Mouse (Mus musculus) lung, embryonic 15.5 days (tissue): ENCODE results near the gene Maf. TPM values are rescaled to one million over a fixed set of nuclear protein-coding genes. Genes with fewer than 3 reads are reported as not detected.

ENCODE experiments used
- ATAC-seq: fragments of 200-750 bp; cut with Nextera tagmentation; 2 replicates; pipeline ENCODE4 v1.8.0; 2017; ENCODE audit warnings: moderate number of reproducible peaks, borderline replicate concordance; ENCODE audit not compliant: low FRiP score, low TSS enrichment; ENCODE audit errors: extremely low read depth
- H3K27ac ChIP-seq: fragments of 300-500 bp; sonication (generic); 2 replicates; pipeline ENCODE4 v1.5.1; 2015; ENCODE audit warnings: moderate library complexity, mild to moderate bottlenecking, inconsistent platforms
- H3K27me3 ChIP-seq: fragments of 300-500 bp; sonication (generic); 2 replicates; pipeline ENCODE4 v1.6.1; 2015; ENCODE audit warnings: inconsistent platforms
- H3K36me3 ChIP-seq: fragments of 300-500 bp; sonication (generic); 2 replicates; pipeline ENCODE4 v1.6.1; 2015; ENCODE audit warnings: inconsistent platforms
- H3K4me1 ChIP-seq: fragments of 300-500 bp; sonication (generic); 2 replicates; pipeline ENCODE4 v1.6.1; 2015; ENCODE audit warnings: inconsistent platforms
- H3K4me2 ChIP-seq: fragments of 300-500 bp; sonication (generic); 2 replicates; pipeline ENCODE4 v1.6.1; 2015; ENCODE audit warnings: inconsistent platforms, mild to moderate bottlenecking, moderate library complexity
- H3K4me3 ChIP-seq: fragments of 300-500 bp; sonication (generic); 2 replicates; pipeline ENCODE4 v1.5.1; 2015; ENCODE audit warnings: mild to moderate bottlenecking, inconsistent platforms
- H3K9ac ChIP-seq: fragments of 300-500 bp; sonication (generic); 2 replicates; pipeline ENCODE4 v1.6.1; 2015; ENCODE audit warnings: inconsistent platforms
- H3K9me3 ChIP-seq: fragments of 300-500 bp; sonication (generic); 2 replicates; pipeline ENCODE4 v1.6.1; 2016; ENCODE audit warnings: inconsistent platforms
- WGBS: fragments of 180-500 bp; shearing (Covaris S2); methylation state at CpG from one replicate; pipeline ENCODE4 v1.1.7; 2015; 5-methylcytosine and 5-hydroxymethylcytosine counted together
- polyA plus RNA-seq: library from polyadenylated mRNA; unstranded; fragments of >200 nt; fragmentation: Nextera tagmentation; extraction: Ambion mirVana; gene quantifications from 2 replicates; pipeline ENCODE4 v1.2.1, GENCODE M21; 2015

Gene Maf
- polyA plus RNA-seq, 1 experiment from 2014 or later = 11.6 TPM

- Histone ChIP-seq H3K4me2 (peak overlapping the region; percentile 33; the same call in 1 of the 2 replicates), H3K4me3 (peak overlapping the region; percentile 23)
- WGBS = 80% methylated on average over 4 of the region's 4 CpGs
These were observed 4.5 kb downstream of the Maf start for GRCm38 (mm10) chr8:115703056-115703455.

GRCm38 (mm10) chr8:115701001-115701400 lies 6.6 kb downstream of the Maf start:
- peaks cover 4% of the 10 kb centered on the region; the same call in 1 of the 2 replicates for H3K27me3 ChIP-seq
- H3K27ac ChIP-seq = no peak overlapping the region
- H3K4me3 ChIP-seq = no peak overlapping the region
- ATAC-seq = no peak
- no peaks in the 10 kb centered on the region for H3K9me3 ChIP-seq
- 71% methylated on average over 5 of the region's 5 CpGs for WGBS
- no peak overlapping the region for H3K9ac ChIP-seq
- H3K4me1 ChIP-seq = peaks cover 12% of the 10 kb centered on the region
- no peaks in the 10 kb centered on the region for H3K36me3 ChIP-seq
- peak overlapping the region; percentile 20; the same call in 1 of the 2 replicates for H3K4me2 ChIP-seq

More at GRCm38 (mm10) chr8:115703056-115703455, 4.5 kb downstream of the Maf start:
- peaks cover 11% of the 10 kb centered on the region for H3K4me1 ChIP-seq
- H3K36me3 ChIP-seq = no peaks in the 10 kb centered on the region
- H3K9ac ChIP-seq = no peak overlapping the region
- no peak for ATAC-seq
- peaks cover 7% of the 10 kb centered on the region for H3K27me3 ChIP-seq
- H3K27ac ChIP-seq = no peak overlapping the region
- H3K9me3 ChIP-seq = no peaks in the 10 kb centered on the region

GRCm38 (mm10) chr8:115699151-115699550 lies 8.4 kb downstream of the Maf start:
- 43% methylated on average over 5 of the region's 5 CpGs for WGBS
- Histone ChIP-seq H3K27ac (no peak overlapping the region), H3K9me3 (no peaks in the 10 kb centered on the region), H3K27me3 (no peaks in the 10 kb centered on the region), H3K4me1 (peaks cover 12% of the 10 kb centered on the region), H3K9ac (no peak overlapping the region), H3K4me3 (no peak overlapping the region), H3K4me2 (no peak overlapping the region), H3K36me3 (no peaks in the 10 kb centered on the region)
- ATAC-seq = no peak

- H3K4me1 ChIP-seq = peaks cover 12% of the 10 kb centered on the region
- no peaks in the 10 kb centered on the region for H3K36me3 ChIP-seq
- no peaks in the 10 kb centered on the region for H3K9me3 ChIP-seq
- no peaks in the 10 kb centered on the region for H3K27me3 ChIP-seq
- H3K4me2 ChIP-seq = no peak overlapping the region
- 56% methylated on average over 3 of the region's 3 CpGs for WGBS
- no peak overlapping the region for H3K4me3 ChIP-seq
- no peak overlapping the region for H3K27ac ChIP-seq
- no peak for ATAC-seq
- no peak overlapping the region for H3K9ac ChIP-seq
These were observed 10.2 kb downstream of the Maf start for GRCm38 (mm10) chr8:115697410-115697809.

GRCm38 (mm10) chr8:115696661-115697060 lies 10.9 kb downstream of the Maf start:
- Histone ChIP-seq H3K9me3 (no peaks in the 10 kb centered on the region), H3K4me3 (no peak overlapping the region), H3K27me3 (no peaks in the 10 kb centered on the region), H3K4me2 (no peak overlapping the region), H3K36me3 (no peaks in the 10 kb centered on the region), H3K9ac (no peak overlapping the region), H3K27ac (no peak overlapping the region), H3K4me1 (peaks cover 12% of the 10 kb centered on the region)
- WGBS = 74% methylated on average over 4 of the region's 4 CpGs
- no peak for ATAC-seq

GRCm38 (mm10) chr8:115687349-115687748 lies 20.2 kb downstream of the Maf start:
- Histone ChIP-seq H3K4me2 (no peak overlapping the region), H3K4me1 (no peaks in the 10 kb centered on the region), H3K36me3 (no peaks in the 10 kb centered on the region; the same call in 1 of the 2 replicates), H3K4me3 (no peak overlapping the region), H3K27me3 (no peaks in the 10 kb centered on the region), H3K9me3 (no peaks in the 10 kb centered on the region), H3K9ac (no peak overlapping the region), H3K27ac (no peak overlapping the region)
- ATAC-seq = no peak
- 66% methylated on average over 9 of the region's 9 CpGs for WGBS

GRCm38 (mm10) chr8:115683309-115683708 lies 24.3 kb downstream of the Maf start:
- no peak overlapping the region for H3K4me3 ChIP-seq
- 51% methylated on average over 7 of the region's 7 CpGs for WGBS
- no peak for ATAC-seq
- no peak overlapping the region for H3K27ac ChIP-seq
- H3K36me3 ChIP-seq = no peaks in the 10 kb centered on the region
- H3K4me2 ChIP-seq = no peak overlapping the region
- H3K27me3 ChIP-seq = no peaks in the 10 kb centered on the region
- H3K4me1 ChIP-seq = no peaks in the 10 kb centered on the region
- no peak overlapping the region for H3K9ac ChIP-seq
- H3K9me3 ChIP-seq = no peaks in the 10 kb centered on the region

- ATAC-seq = no peak
- Histone ChIP-seq H3K9ac (no peak overlapping the region), H3K9me3 (no peaks in the 10 kb centered on the region), H3K27me3 (no peaks in the 10 kb centered on the region), H3K27ac (no peak overlapping the region), H3K4me2 (no peak overlapping the region), H3K36me3 (no peaks in the 10 kb centered on the region), H3K4me3 (no peak overlapping the region), H3K4me1 (no peaks in the 10 kb centered on the region)
- 68% methylated on average over 7 of the region's 7 CpGs for WGBS
These were observed 28.1 kb downstream of the Maf start for GRCm38 (mm10) chr8:115679539-115679938.

GRCm38 (mm10) chr8:115664866-115665265 lies 42.7 kb downstream of the Maf start:
- Histone ChIP-seq H3K36me3 (no peaks in the 10 kb centered on the region), H3K4me3 (no peak overlapping the region), H3K27me3 (no peaks in the 10 kb centered on the region; the same call in 1 of the 2 replicates), H3K4me2 (no peak overlapping the region), H3K4me1 (no peaks in the 10 kb centered on the region), H3K27ac (no peak overlapping the region), H3K9me3 (no peaks in the 10 kb centered on the region), H3K9ac (no peak overlapping the region)
- no peak for ATAC-seq
- WGBS = 94% methylated on average over 2 of the region's 2 CpGs

GRCm38 (mm10) chr8:115650110-115650521 lies 57.5 kb downstream of the Maf start:
- no peak for ATAC-seq
- Histone ChIP-seq H3K4me3 (no peak overlapping the region), H3K4me1 (0 out of 2 replicates have a peak, but pooled peaks cover 4% of the 10 kb centered on the region), H3K27ac (no peak overlapping the region), H3K27me3 (no peaks in the 10 kb centered on the region), H3K9ac (no peak overlapping the region), H3K9me3 (no peaks in the 10 kb centered on the region), H3K4me2 (no peak overlapping the region), H3K36me3 (no peaks in the 10 kb centered on the region)
- WGBS = 50% methylated on average over 3 of the region's 3 CpGs

GRCm38 (mm10) chr8:115645139-115645538 lies 62.5 kb downstream of the Maf start:
- Histone ChIP-seq H3K4me3 (no peak overlapping the region), H3K36me3 (no peaks in the 10 kb centered on the region), H3K4me1 (0 out of 2 replicates have a peak, but pooled peaks cover 4% of the 10 kb centered on the region), H3K27ac (no peak overlapping the region), H3K9ac (no peak overlapping the region), H3K27me3 (no peaks in the 10 kb centered on the region), H3K9me3 (no peaks in the 10 kb centered on the region), H3K4me2 (no peak overlapping the region)
- ATAC-seq = no peak
- 89% methylated on average over 1 of the region's 1 CpGs for WGBS

- Histone ChIP-seq H3K27me3 (no peaks in the 10 kb centered on the region), H3K36me3 (no peaks in the 10 kb centered on the region), H3K9ac (no peak overlapping the region), H3K4me3 (no peak overlapping the region), H3K27ac (no peak overlapping the region), H3K4me1 (no peaks in the 10 kb centered on the region), H3K4me2 (no peak overlapping the region), H3K9me3 (no peaks in the 10 kb centered on the region)
- WGBS = 83% methylated on average over 5 of the region's 5 CpGs
- no peak for ATAC-seq
These were observed 65.7 kb downstream of the Maf start for GRCm38 (mm10) chr8:115641936-115642335.

- no peaks in the 10 kb centered on the region for H3K36me3 ChIP-seq
- no peak for ATAC-seq
- H3K9me3 ChIP-seq = no peaks in the 10 kb centered on the region
- no peak overlapping the region for H3K4me3 ChIP-seq
- H3K4me1 ChIP-seq = no peaks in the 10 kb centered on the region
- no peak overlapping the region for H3K9ac ChIP-seq
- 75% methylated on average over 5 of the region's 5 CpGs for WGBS
- no peaks in the 10 kb centered on the region for H3K27me3 ChIP-seq
- H3K27ac ChIP-seq = no peak overlapping the region
- no peak overlapping the region for H3K4me2 ChIP-seq
These were observed 67.6 kb downstream of the Maf start for GRCm38 (mm10) chr8:115639951-115640350.
